Mouse (Mus musculus): ENCODE data around the gene Sncg. TPM values are rescaled to one million over a fixed set of nuclear protein-coding genes. Genes with fewer than 3 reads are reported as not detected.
A peak's percentile ranks its signal among the peaks of the same experiment; 100 is the strongest.

Gene Sncg
- polyA plus RNA-seq, 1 experiment from 2014 or later: 7.5 TPM

- Histone ChIP-seq H3K4me2 (no peak overlapping the region), H3K27me3 (no peaks in the 10 kb centered on the region), H3K4me3 (replicated peaks) (no peak overlapping the region), H3K4me1 (peaks cover 6% of the 10 kb centered on the region; the same call in 1 of the 2 replicates), H3K9ac (no peak overlapping the region), H3K27ac (peak overlapping the region; percentile 25; the same call in 1 of the 2 replicates), H3K36me3 (replicated peaks) (peaks cover 3% of the 10 kb centered on the region; the same call in 1 of the 2 replicates), H3K9me3 (no peaks in the 10 kb centered on the region)
- 35% methylated on average over 4 of the region's 4 CpGs for WGBS
- no peak for ATAC-seq (ENCODE audit: low FRiP score)
These were observed 18.7 kb upstream of the Sncg start for GRCm38 (mm10) chr14:34393295-34393694.

GRCm38 (mm10) chr14:34382921-34383704 lies 8.5 kb upstream of the Sncg start:
- no peak for ATAC-seq (ENCODE audit: low FRiP score)
- no peaks in the 10 kb centered on the region for H3K36me3 ChIP-seq (replicated peaks)
- no peaks in the 10 kb centered on the region for H3K27me3 ChIP-seq
- WGBS: 93% methylated on average over 9 of the region's 9 CpGs
- no peak overlapping the region for H3K9ac ChIP-seq
- H3K4me1 ChIP-seq: peaks cover 11% of the 10 kb centered on the region
- H3K27ac ChIP-seq: no peak overlapping the region
- no peak overlapping the region for H3K4me2 ChIP-seq
- no peak overlapping the region for H3K4me3 ChIP-seq (replicated peaks)
- H3K9me3 ChIP-seq: no peaks in the 10 kb centered on the region

DNA sequence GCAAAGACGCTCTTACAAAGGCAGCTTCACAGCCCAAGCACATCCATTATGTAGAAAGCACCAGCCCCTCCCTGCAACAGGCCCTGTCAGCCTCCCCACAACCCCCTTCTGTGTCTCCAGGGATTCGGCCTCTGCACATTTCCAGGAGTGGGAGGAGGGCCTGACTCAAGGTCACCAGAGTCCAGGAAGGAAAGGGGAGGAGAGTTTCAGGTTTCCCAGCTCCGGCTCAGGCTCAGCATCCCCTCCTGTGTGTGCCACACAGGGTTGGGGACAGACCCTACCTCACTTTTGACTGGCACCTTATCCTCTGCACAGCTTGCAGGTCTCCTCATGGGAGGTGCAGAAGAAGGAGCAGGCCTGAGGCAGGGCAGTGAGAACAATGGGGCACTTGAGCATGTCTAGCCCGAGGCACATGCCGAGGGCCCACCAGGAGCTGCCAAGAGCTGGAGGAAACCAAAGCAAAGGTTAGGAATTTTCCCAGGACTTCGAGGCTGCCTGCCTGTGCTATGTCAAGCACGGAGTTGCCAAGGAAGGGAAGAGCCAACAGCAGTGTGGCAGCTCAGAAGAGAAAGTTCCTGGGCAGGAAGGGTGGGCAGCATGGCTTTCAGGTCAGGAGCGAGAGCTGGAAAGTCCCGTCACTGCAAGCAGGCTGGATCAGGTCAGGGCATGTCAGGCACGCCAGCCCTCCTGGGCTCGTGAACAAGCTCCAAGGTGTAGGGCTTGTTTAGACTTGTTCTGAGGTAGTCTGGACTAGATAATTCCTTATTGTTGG lies 4.2 kb upstream of the Sncg start:
- peaks cover 12% of the 10 kb centered on the region for H3K4me1 ChIP-seq
- H3K4me3 ChIP-seq (replicated peaks): no peak overlapping the region
- H3K9ac ChIP-seq: no peak overlapping the region
- no peaks in the 10 kb centered on the region for H3K36me3 ChIP-seq (replicated peaks)
- H3K27me3 ChIP-seq: no peaks in the 10 kb centered on the region
- ATAC-seq (ENCODE audit: low FRiP score): peak; percentile 11; the same call in 1 of the 2 replicates
- peak overlapping the region; percentile 27; the same call in 1 of the 2 replicates for H3K27ac ChIP-seq
- no peaks in the 10 kb centered on the region for H3K9me3 ChIP-seq
- H3K4me2 ChIP-seq: no peak overlapping the region
- 49% methylated on average over 11 of the region's 11 CpGs for WGBS

DNA sequence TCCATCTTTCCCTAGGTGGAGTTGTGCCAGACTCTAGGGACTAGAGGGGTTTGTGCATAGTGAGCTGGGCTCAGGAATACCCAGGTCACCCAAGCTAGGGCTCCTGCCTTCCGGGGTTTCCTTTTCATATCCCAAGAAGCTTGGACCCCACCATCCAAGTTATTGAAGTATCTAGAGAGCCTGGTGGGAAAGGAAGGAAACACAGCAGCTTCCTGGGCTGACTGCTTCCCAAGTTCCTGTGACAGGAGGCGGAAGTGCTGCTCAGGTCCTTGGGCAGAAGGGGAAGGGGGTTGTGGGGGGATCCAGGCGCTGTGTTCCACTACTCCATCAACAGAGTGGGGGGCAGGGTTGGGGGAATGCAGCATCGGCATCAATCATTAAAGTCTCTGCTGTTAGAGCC lies 2.5 kb upstream of the Sncg start:
- Histone ChIP-seq H3K9ac (no peak overlapping the region), H3K36me3 (replicated peaks) (no peaks in the 10 kb centered on the region), H3K4me3 (replicated peaks) (no peak overlapping the region), H3K27ac (no peak overlapping the region), H3K27me3 (no peaks in the 10 kb centered on the region), H3K9me3 (no peaks in the 10 kb centered on the region), H3K4me2 (no peak overlapping the region), H3K4me1 (peaks cover 12% of the 10 kb centered on the region)
- 91% methylated on average over 4 of the region's 4 CpGs for WGBS
- ATAC-seq (ENCODE audit: low FRiP score): no peak

GRCm38 (mm10) chr14:34375941-34376340 lies 1.4 kb upstream of the Sncg start:
- H3K4me2 ChIP-seq: no peak overlapping the region
- no peak for ATAC-seq (ENCODE audit: low FRiP score)
- H3K9me3 ChIP-seq: no peaks in the 10 kb centered on the region
- H3K9ac ChIP-seq: no peak overlapping the region
- no peak overlapping the region for H3K4me3 ChIP-seq (replicated peaks)
- WGBS: 82% methylated on average over 5 of the region's 5 CpGs
- H3K4me1 ChIP-seq: peaks cover 12% of the 10 kb centered on the region
- H3K36me3 ChIP-seq (replicated peaks): no peaks in the 10 kb centered on the region
- no peaks in the 10 kb centered on the region for H3K27me3 ChIP-seq
- H3K27ac ChIP-seq: no peak overlapping the region

- no peak within 1 kb of the TSS for H3K4me3 ChIP-seq (replicated peaks)
- no peak within 1 kb of the TSS for H3K4me2 ChIP-seq
- WGBS: 86% methylated on average over 13 of the region's 13 CpGs
- no peak within 1 kb of the TSS for H3K9ac ChIP-seq
- H3K27me3 ChIP-seq: no peaks in the 10 kb centered on the region
- H3K36me3 ChIP-seq (replicated peaks): no peaks in the 10 kb centered on the region
- H3K9me3 ChIP-seq: no peaks in the 10 kb centered on the region
- H3K4me1 ChIP-seq: peaks cover 12% of the 10 kb centered on the region
- ATAC-seq (ENCODE audit: low FRiP score): no peak
- no peak within 1 kb of the TSS for H3K27ac ChIP-seq
These were observed 871 bp upstream of the Sncg start, which contains the start of gene Mmrn2 for GRCm38 (mm10) chr14:34375415-34375904. TSS of gene Mmrn2 (plus strand) at chr14:34375465.

GRCm38 (mm10) chr14:34373581-34373980 lies 1.0 kb downstream of the Sncg start:
- WGBS: 81% methylated on average over 6 of the region's 6 CpGs
- H3K27ac ChIP-seq: no peak overlapping the region
- H3K27me3 ChIP-seq: no peaks in the 10 kb centered on the region
- H3K4me3 ChIP-seq (replicated peaks): no peak overlapping the region
- H3K4me1 ChIP-seq: peaks cover 6% of the 10 kb centered on the region
- H3K4me2 ChIP-seq: no peak overlapping the region
- ATAC-seq (ENCODE audit: low FRiP score): no peak
- no peak overlapping the region for H3K9ac ChIP-seq
- H3K36me3 ChIP-seq (replicated peaks): no peaks in the 10 kb centered on the region
- H3K9me3 ChIP-seq: no peaks in the 10 kb centered on the region

DNA sequence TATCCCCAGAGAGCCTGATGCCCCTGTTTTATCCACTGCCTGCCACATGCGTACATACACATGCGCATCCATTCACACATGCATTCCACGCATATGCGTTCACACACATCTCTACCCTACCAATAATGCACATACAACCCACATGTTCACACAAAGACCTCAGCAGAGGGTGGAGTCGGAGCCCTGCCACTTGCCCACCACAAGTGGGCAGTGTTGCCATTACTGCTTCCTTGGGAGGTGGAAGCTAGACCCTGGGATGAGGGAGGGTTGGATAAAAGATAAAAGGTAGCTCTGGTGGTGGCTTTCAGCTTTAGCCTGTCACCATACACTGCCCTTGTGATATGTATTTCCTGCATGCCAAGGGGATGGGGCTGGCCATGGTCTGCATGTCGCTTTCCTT lies 1.9 kb downstream of the Sncg start:
- H3K4me2 ChIP-seq: no peak overlapping the region
- WGBS: 85% methylated on average over 6 of the region's 6 CpGs
- ATAC-seq (ENCODE audit: low FRiP score): peak; percentile 57; the same call in 1 of the 2 replicates

DNA sequence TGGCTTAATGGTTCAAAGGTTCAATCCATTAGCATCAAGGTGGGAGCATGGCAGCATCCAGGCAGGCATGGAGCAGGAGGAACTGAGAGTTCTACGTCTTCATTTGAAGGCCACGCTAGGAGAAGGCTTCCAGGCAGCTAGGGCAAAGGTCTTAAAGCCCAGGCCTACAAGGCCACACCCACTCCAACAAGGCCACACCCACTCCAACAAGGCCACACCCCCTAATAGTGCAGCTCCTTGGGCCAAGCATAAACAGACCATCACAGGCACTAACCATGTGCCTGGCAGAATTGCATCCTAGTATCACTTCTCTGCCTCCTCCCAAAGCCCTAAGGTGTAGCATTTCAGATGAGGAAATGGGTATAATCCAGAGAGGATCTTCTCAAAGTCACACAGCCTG lies 2.8 kb downstream of the Sncg start:
- Histone ChIP-seq H3K27me3 (no peaks in the 10 kb centered on the region), H3K4me1 (no peaks in the 10 kb centered on the region), H3K27ac (no peak overlapping the region), H3K9ac (no peak overlapping the region), H3K4me2 (no peak overlapping the region), H3K36me3 (replicated peaks) (no peaks in the 10 kb centered on the region), H3K4me3 (replicated peaks) (no peak overlapping the region), H3K9me3 (no peaks in the 10 kb centered on the region)
- ATAC-seq (ENCODE audit: low FRiP score): no peak
- 100% methylated on average over 2 of the region's 2 CpGs for WGBS

More for the DNA sequence above, 1.9 kb downstream of the Sncg start:
- H3K27ac ChIP-seq: no peak overlapping the region
- no peak overlapping the region for H3K9ac ChIP-seq
- no peaks in the 10 kb centered on the region for H3K36me3 ChIP-seq (replicated peaks)
- no peaks in the 10 kb centered on the region for H3K9me3 ChIP-seq
- H3K4me1 ChIP-seq: no peaks in the 10 kb centered on the region
- H3K27me3 ChIP-seq: no peaks in the 10 kb centered on the region
- no peak overlapping the region for H3K4me3 ChIP-seq (replicated peaks)

GRCm38 (mm10) chr14:34370921-34371320 lies 3.7 kb downstream of the Sncg start:
- no peak for ATAC-seq (ENCODE audit: low FRiP score)
- H3K9me3 ChIP-seq: no peaks in the 10 kb centered on the region
- no peaks in the 10 kb centered on the region for H3K36me3 ChIP-seq (replicated peaks)
- H3K4me3 ChIP-seq (replicated peaks): no peak overlapping the region
- H3K9ac ChIP-seq: no peak overlapping the region
- H3K27me3 ChIP-seq: no peaks in the 10 kb centered on the region
- no peak overlapping the region for H3K27ac ChIP-seq
- 91% methylated on average over 3 of the region's 3 CpGs for WGBS
- no peaks in the 10 kb centered on the region for H3K4me1 ChIP-seq
- H3K4me2 ChIP-seq: no peak overlapping the region

DNA sequence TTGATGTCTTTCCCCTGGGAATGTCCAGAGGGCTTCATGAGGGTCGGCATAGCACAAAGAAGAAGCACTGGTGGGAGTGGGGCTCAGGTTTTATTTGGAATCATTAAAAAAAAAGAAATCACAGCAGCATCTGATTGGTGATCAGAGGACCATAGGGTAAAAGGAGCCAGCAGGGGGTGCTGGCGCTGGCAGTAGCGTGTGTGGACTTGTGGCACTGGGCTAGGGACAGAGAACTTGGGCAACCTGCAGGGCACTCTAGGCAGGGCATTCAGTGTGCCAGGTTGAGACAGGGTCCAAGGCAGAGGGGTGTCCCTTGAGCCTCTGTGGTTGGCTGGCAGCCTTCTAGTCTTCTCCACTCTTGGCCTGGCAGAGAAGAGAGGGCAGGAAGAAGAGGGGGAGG lies 4.4 kb downstream of the Sncg start:
- Histone ChIP-seq H3K4me3 (replicated peaks) (no peak overlapping the region), H3K36me3 (replicated peaks) (no peaks in the 10 kb centered on the region), H3K9me3 (no peaks in the 10 kb centered on the region), H3K4me2 (no peak overlapping the region), H3K4me1 (no peaks in the 10 kb centered on the region), H3K27me3 (no peaks in the 10 kb centered on the region), H3K27ac (no peak overlapping the region), H3K9ac (no peak overlapping the region)
- 57% methylated on average over 3 of the region's 3 CpGs for WGBS
- no peak for ATAC-seq (ENCODE audit: low FRiP score)

GRCm38 (mm10) chr14:34365147-34365507 lies 9.5 kb downstream of the Sncg start:
- WGBS: 90% methylated on average over 2 of the region's 2 CpGs
- H3K36me3 ChIP-seq (replicated peaks): no peaks in the 10 kb centered on the region
- H3K9ac ChIP-seq: no peak overlapping the region
- H3K27ac ChIP-seq: no peak overlapping the region
- no peak overlapping the region for H3K4me3 ChIP-seq (replicated peaks)
- H3K4me2 ChIP-seq: no peak overlapping the region
- no peaks in the 10 kb centered on the region for H3K9me3 ChIP-seq
- H3K27me3 ChIP-seq: peaks cover 16% of the 10 kb centered on the region
- no peak for ATAC-seq (ENCODE audit: low FRiP score)
- H3K4me1 ChIP-seq: peaks cover 7% of the 10 kb centered on the region

All from forebrain, embryonic 12.5 days (tissue).